Mouse (Mus musculus): ENCODE measurements at regions not wholly inside any gene's neighbourhood (a gene's known extent, or its start where the extent isn't known, plus 50 kb on each side); places are given as distances from the start of the nearest gene placed in this dataset.
A peak's percentile ranks its signal among the peaks of the same experiment; 100 is the strongest.
"Not testable (repeated sequence)": the region's sequence is repeated elsewhere in the genome, so short reads cannot be mapped to it uniquely, and the experiment has no call there.

DNA sequence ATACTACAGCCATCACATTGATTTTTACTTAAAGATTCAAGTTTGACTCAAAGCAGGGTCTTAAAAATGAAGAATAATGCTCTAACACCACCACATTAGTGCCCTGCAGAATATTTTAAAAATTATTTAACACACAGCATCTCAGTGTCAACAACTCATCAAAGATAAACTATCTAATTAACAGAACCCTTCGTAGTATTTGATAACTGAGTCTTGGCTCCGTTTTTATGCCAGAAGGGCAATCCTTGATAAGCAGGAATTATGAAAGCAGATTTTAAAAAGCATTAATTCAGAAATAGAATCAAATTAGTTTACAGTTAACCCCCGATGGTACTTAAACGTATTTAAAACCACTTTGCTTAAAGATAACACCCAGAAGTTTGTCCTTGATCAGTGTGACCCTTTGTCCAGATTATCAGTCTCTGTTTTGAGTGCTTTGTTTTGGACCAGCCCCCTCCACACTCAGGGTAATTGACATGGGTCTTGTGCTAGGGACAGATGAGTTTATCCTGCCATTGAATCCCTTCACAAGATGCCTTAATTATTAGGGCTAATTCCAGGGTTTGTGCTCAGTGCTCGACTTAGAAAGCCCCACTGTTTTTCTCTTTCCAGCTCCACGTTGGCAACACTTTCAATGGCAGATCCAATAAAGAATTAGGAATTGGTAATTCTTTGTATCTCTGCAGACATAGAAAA, 69.4 kb upstream of the Dph6 start:
- ATAC-seq: no peak
- Histone ChIP-seq H3K4me1 (no peaks in the 10 kb centered on the region), H3K27me3 (no peaks in the 10 kb centered on the region), H3K4me2 (no peak overlapping the region), H3K9me3 (replicated peaks) (no peaks in the 10 kb centered on the region), H3K27ac (no peak overlapping the region), H3K4me3 (no peak overlapping the region), H3K36me3 (ENCODE audit: poor library complexity, severe bottlenecking) (no peaks in the 10 kb centered on the region), H3K9ac (no peak overlapping the region)
- 36% methylated on average over 6 of the region's 6 CpGs for WGBS

- H3K4me2 ChIP-seq: no peak overlapping the region
- no peak overlapping the region for H3K4me3 ChIP-seq
- H3K9me3 ChIP-seq (replicated peaks): no peaks in the 10 kb centered on the region
- WGBS: 93% methylated on average over 1 of the region's 1 CpGs
- H3K4me1 ChIP-seq: no peaks in the 10 kb centered on the region
- H3K27ac ChIP-seq: no peak overlapping the region
- no peaks in the 10 kb centered on the region for H3K27me3 ChIP-seq
- no peaks in the 10 kb centered on the region for H3K36me3 ChIP-seq (ENCODE audit: poor library complexity, severe bottlenecking)
- no peak for ATAC-seq
- no peak overlapping the region for H3K9ac ChIP-seq
These were observed 72.4 kb upstream of the Dph6 start for GRCm38 (mm10) chr2:114727197-114727596.

- no peaks in the 10 kb centered on the region for H3K27me3 ChIP-seq
- H3K36me3 ChIP-seq (ENCODE audit: poor library complexity, severe bottlenecking): no peaks in the 10 kb centered on the region
- H3K4me3 ChIP-seq: no peak overlapping the region
- H3K9ac ChIP-seq: no peak overlapping the region
- WGBS: 41% methylated on average over 4 of the region's 4 CpGs
- no peak overlapping the region for H3K4me2 ChIP-seq
- H3K9me3 ChIP-seq (replicated peaks): no peaks in the 10 kb centered on the region
- ATAC-seq: peak; percentile 84
- peak overlapping the region; percentile 52 for H3K27ac ChIP-seq
- peaks cover 21% of the 10 kb centered on the region for H3K4me1 ChIP-seq
These were observed 80.3 kb upstream of the Dph6 start for GRCm38 (mm10) chr2:114734861-114735569.

- Histone ChIP-seq H3K4me3 (no peak overlapping the region), H3K9ac (no peak overlapping the region), H3K4me1 (peaks cover 17% of the 10 kb centered on the region), H3K9me3 (replicated peaks) (no peaks in the 10 kb centered on the region), H3K4me2 (no peak overlapping the region), H3K36me3 (ENCODE audit: poor library complexity, severe bottlenecking) (no peaks in the 10 kb centered on the region), H3K27me3 (no peaks in the 10 kb centered on the region), H3K27ac (peak overlapping the region; percentile 65)
- peak; percentile 75 for ATAC-seq
- 72% methylated on average over 11 of the region's 11 CpGs for WGBS
These were observed 84.9 kb upstream of the Dph6 start for GRCm38 (mm10) chr2:114739421-114740212.

DNA sequence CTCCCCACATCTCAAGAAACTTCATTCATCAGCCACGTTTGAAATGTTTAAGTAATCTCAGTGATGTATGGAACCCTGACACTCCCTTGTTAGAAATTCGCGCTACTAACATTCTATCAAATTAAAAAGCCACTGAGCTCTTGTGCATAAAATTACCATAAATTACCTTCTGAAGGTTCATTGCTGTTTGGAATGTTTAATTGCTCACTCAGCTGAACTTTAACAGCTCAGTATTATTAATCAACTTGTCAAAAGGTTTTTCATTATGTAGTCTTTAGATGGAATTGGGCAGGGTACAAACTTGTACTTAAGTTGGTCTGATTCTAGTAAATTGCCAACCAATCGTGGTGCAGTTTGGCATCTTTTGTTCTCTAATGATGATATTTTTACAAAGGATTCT, 108.5 kb upstream of the Dph6 start:
- peaks cover 8% of the 10 kb centered on the region; the same call in 1 of the 2 replicates for H3K4me1 ChIP-seq
- no peak overlapping the region for H3K27ac ChIP-seq
- no peaks in the 10 kb centered on the region for H3K9me3 ChIP-seq (replicated peaks)
- H3K9ac ChIP-seq: no peak overlapping the region
- H3K4me3 ChIP-seq: no peak overlapping the region
- 13% methylated on average over 4 of the region's 4 CpGs for WGBS
- H3K4me2 ChIP-seq: no peak overlapping the region
- H3K27me3 ChIP-seq: no peaks in the 10 kb centered on the region
- no peaks in the 10 kb centered on the region for H3K36me3 ChIP-seq (ENCODE audit: poor library complexity, severe bottlenecking)
- ATAC-seq: peak; percentile 66

GRCm38 (mm10) chr2:114773723-114774122, 119.0 kb upstream of the Dph6 start:
- H3K4me2 ChIP-seq; H3K9ac ChIP-seq; ATAC-seq; H3K9me3 ChIP-seq (replicated peaks); H3K36me3 ChIP-seq (ENCODE audit: poor library complexity, severe bottlenecking); H3K4me1 ChIP-seq; H3K4me3 ChIP-seq; H3K27ac ChIP-seq; H3K27me3 ChIP-seq: not testable (repeated sequence)
- WGBS: 88% methylated on average over 6 of the region's 6 CpGs

- Histone ChIP-seq H3K9me3 (replicated peaks) (no peaks in the 10 kb centered on the region), H3K4me3 (no peak overlapping the region), H3K4me2 (no peak overlapping the region), H3K27me3 (no peaks in the 10 kb centered on the region), H3K9ac (no peak overlapping the region), H3K36me3 (ENCODE audit: poor library complexity, severe bottlenecking) (no peaks in the 10 kb centered on the region), H3K4me1 (no peaks in the 10 kb centered on the region), H3K27ac (no peak overlapping the region)
- no peak for ATAC-seq
- 83% methylated on average over 3 of the region's 3 CpGs for WGBS
These were observed 119.5 kb upstream of the Dph6 start for GRCm38 (mm10) chr2:114774278-114774677.

GRCm38 (mm10) chr2:114775532-114775931, 120.8 kb upstream of the Dph6 start:
- no peak for ATAC-seq
- Histone ChIP-seq H3K4me3 (no peak overlapping the region), H3K4me2 (no peak overlapping the region), H3K9me3 (replicated peaks) (no peaks in the 10 kb centered on the region), H3K36me3 (ENCODE audit: poor library complexity, severe bottlenecking) (no peaks in the 10 kb centered on the region), H3K27ac (no peak overlapping the region), H3K27me3 (no peaks in the 10 kb centered on the region), H3K4me1 (no peaks in the 10 kb centered on the region), H3K9ac (no peak overlapping the region)
- WGBS: 91% methylated on average over 2 of the region's 2 CpGs

GRCm38 (mm10) chr2:114776176-114776575, 121.4 kb upstream of the Dph6 start:
- H3K36me3 ChIP-seq (ENCODE audit: poor library complexity, severe bottlenecking): no peaks in the 10 kb centered on the region
- H3K4me3 ChIP-seq: no peak overlapping the region
- H3K9ac ChIP-seq: no peak overlapping the region
- ATAC-seq: no peak
- no peaks in the 10 kb centered on the region for H3K27me3 ChIP-seq
- no peak overlapping the region for H3K27ac ChIP-seq
- no peak overlapping the region for H3K4me2 ChIP-seq
- 85% methylated on average over 2 of the region's 2 CpGs for WGBS
- no peaks in the 10 kb centered on the region for H3K4me1 ChIP-seq
- no peaks in the 10 kb centered on the region for H3K9me3 ChIP-seq (replicated peaks)

DNA sequence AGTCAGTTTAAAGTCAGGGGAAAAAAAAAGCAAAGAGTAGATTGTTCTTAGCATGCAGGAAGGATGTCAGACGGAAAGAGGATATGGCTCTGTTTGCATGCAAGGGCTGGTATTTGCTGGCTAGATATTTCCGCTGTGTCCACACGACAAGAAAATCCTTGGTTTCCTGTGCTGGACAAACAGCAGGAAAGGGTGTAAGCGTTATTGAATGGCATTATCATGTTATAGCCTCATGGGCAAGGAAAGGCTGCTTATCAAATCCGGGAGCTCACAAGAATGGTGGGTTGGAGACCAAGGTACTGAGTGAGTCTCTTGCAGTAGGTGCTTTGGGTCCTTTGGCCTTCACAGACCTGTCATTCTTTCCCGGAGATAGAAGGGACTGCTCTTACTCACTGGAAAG, 127.7 kb upstream of the Dph6 start:
- no peak overlapping the region for H3K4me3 ChIP-seq
- H3K27me3 ChIP-seq: no peaks in the 10 kb centered on the region
- WGBS: 92% methylated on average over 6 of the region's 6 CpGs
- H3K9ac ChIP-seq: no peak overlapping the region
- no peak overlapping the region for H3K4me2 ChIP-seq
- ATAC-seq: no peak
- peaks cover 7% of the 10 kb centered on the region for H3K4me1 ChIP-seq
- no peaks in the 10 kb centered on the region for H3K9me3 ChIP-seq (replicated peaks)
- no peak overlapping the region for H3K27ac ChIP-seq
- H3K36me3 ChIP-seq (ENCODE audit: poor library complexity, severe bottlenecking): no peaks in the 10 kb centered on the region

GRCm38 (mm10) chr2:114784191-114784590, 129.4 kb upstream of the Dph6 start:
- Histone ChIP-seq H3K9me3 (replicated peaks) (no peaks in the 10 kb centered on the region), H3K4me1 (peaks cover 7% of the 10 kb centered on the region), H3K4me3 (no peak overlapping the region), H3K36me3 (ENCODE audit: poor library complexity, severe bottlenecking) (no peaks in the 10 kb centered on the region), H3K9ac (no peak overlapping the region), H3K4me2 (no peak overlapping the region), H3K27me3 (no peaks in the 10 kb centered on the region), H3K27ac (no peak overlapping the region)
- peak; percentile 76; the same call in 1 of the 2 replicates for ATAC-seq

DNA sequence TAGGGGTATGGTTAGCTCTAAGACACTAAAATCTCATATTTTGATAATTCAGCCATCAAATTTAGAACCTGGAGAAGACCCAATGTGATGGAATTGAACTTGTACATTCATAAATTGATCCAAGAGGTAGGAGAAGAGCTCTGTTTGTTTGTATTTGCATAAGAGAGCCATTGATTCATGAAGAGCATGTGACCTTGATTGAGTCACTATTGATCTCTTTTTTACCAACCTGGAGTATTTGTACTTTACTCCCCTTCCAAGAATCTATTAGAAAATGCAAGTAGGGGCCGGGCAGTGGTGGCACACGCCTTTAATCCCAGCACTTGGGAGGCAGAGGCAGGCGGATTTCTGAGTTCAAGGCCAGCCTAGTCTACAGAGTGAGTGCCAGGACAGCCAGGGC, 133.5 kb upstream of the Dph6 start:
- peaks cover 7% of the 10 kb centered on the region for H3K4me1 ChIP-seq
- no peaks in the 10 kb centered on the region for H3K27me3 ChIP-seq
- 91% methylated on average over 3 of the region's 3 CpGs for WGBS

More for the DNA sequence above, 133.5 kb upstream of the Dph6 start:
- no peak overlapping the region for H3K4me3 ChIP-seq
- H3K9me3 ChIP-seq (replicated peaks): no peaks in the 10 kb centered on the region
- no peak overlapping the region for H3K4me2 ChIP-seq
- ATAC-seq: no peak
- H3K9ac ChIP-seq: no peak overlapping the region
- H3K36me3 ChIP-seq (ENCODE audit: poor library complexity, severe bottlenecking): no peaks in the 10 kb centered on the region
- no peak overlapping the region for H3K27ac ChIP-seq
